Mouse (Mus musculus) left cerebral cortex, postnatal 4 days (tissue): ENCODE results near the gene Rspry1. TPM values are rescaled to one million over a fixed set of nuclear protein-coding genes. Genes with fewer than 3 reads are reported as not detected.
A peak's percentile ranks its signal among the peaks of the same experiment; 100 is the strongest.

Experiments used
- DNase-seq: peaks from one replicate; pipeline ENCODE4 v3.0.0-alpha.2; 2022
- intact Hi-C: fragments of 180-260 bp; cut with DNase I; formaldehyde crosslinking; loops from one replicate; pipeline ENCODE4 v1.15.1; 2025
- total RNA-seq, 2 experiments: library from RNA; stranded (reverse); gene quantifications; 2 replicates each; pipeline ENCODE4 v1.2.3; 2021

Rspry1 gene
- total RNA-seq, 2 experiments from 2014 or later, result 42.9 to 47.7 TPM

- intact Hi-C loops, result no loop called here
Observed at GRCm38 (mm10) chr8:94601034-94601606, 617 bp upstream of the Rspry1 start.

DNA sequence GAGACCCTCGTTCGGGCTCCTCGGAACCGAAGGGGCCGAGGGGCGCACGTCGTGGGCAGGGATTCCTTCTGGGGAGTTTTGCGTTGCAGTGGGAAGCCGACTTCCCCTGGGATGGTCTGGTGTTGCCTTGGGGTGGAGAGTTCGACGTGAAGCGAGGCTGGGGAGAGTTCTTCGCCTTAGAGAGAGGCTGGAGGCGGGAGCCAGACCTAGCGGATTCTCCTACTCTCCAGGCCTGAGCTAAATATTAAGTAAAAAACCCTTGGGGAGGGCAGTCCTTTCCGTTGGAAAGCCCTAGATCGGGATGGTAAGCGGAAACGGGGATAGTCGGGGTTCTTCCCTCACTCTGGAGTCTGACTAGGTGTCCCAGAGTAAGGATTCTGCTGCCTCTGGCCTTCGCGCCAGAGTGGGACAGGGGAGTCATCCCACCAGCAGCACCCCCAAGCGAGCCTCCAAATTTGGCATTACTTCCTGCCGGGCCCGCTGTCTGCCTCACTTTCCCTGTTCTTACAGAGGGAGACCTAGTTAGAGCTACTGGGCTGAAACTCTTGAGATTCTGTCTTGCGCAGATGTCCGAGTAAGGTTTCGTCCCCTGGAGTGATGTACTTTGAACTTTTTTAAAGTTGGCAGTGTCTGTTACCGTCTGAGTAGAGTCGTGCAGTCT is 864 bp downstream of the Rspry1 start:
- intact Hi-C loops, result no loop called here
- DNase-seq, result peak; percentile 24

More at GRCm38 (mm10) chr8:94601034-94601606, 617 bp upstream of the Rspry1 start:
- DNase-seq, result peak; percentile 18

DNA sequence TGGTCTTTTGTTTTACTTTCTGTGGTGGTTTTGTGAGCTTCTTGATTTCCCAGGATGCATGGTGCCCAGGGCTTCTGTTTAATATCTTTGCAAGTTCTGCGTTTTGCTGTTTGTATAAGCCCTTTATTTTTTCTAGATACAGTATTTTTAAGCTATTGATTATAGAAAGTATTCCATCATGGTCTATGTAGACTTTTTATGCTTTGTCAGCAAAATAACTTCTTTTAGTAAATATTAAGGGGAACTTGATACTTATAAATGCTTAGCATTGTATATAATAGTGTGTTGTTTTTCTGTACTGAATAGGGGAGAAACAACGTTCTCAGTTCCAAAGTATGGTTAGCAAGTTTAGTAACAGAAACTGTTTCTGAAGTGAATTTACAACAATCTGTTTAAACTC is 2.3 kb downstream of the Rspry1 start:
- intact Hi-C loops, result no loop called here
- DNase-seq, result no peak

- DNase-seq, result no peak
- intact Hi-C loops, result no loop called here
Observed at GRCm38 (mm10) chr8:94607064-94607463, 5.3 kb downstream of the Rspry1 start.

DNA sequence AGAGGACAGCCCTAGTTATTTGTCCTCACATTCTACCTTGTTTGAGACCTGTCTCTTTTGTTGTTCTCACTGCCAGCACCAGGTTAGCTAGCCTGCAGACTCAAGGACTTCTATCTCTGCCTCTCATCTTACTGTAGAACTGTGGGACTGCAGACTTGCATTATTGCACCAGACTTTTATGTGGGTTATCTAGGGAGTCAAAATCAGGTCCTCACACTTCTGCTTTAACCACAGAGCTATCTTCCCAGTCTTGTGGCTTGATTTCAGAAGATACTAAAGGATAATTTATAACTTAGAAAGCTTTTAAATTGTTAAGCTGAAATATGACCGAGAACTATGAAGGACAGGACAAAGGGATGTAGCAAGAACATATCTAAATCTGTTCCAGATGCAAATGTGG is 23.1 kb downstream of the Rspry1 start:
- DNase-seq, result no peak
- intact Hi-C loops, result no loop called here

DNA sequence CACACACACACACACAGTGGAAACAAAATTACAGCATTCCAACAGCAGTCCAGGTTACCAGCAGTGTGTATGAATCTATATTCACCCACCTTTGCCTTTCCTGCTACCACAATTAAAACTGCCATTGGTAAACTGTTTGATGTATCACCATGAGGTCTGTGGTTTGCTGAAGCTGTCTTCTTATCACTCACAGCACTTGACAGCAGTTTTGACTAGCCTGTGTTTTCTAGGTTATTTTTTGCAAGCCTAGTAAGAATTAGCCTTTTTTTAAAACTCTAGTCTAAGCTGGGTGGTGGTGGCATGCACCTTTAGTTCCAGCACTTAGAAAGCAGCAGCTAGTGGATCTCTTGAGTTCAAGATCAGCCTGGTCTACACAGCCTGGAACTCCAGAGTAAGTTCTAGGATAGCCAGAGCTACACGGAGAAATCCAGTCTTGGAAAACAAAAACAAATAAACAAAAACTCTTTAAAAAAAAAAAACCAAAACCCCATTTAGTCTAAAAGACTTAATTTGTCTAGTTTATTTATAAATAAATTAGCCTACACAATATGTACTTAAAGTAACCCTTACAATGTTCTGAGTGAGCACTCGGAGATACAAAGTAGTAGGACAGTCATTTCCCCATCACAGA is 31.9 kb downstream of the Rspry1 start:
- DNase-seq, result no peak
- intact Hi-C loops, result no loop called here

DNA sequence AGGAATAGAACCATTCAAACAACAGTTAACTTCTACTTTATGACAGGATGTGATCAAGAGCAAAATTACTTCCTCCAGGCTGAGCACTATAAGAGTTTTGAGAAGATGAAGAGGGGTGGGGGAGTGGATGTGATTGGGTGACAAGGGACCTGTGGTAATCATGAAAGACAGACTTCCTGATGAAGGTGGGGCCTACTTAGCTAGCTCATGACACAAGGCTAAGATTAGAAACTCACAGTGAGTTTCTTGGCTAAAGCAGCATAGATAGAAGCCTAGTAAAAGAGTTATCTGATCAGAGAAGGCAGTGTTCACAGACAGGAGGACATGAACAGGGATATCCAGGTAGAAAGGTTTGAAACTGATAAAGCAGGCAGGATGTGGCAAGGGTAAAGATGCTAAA is 32.5 kb downstream of the Rspry1 start:
- intact Hi-C loops, result no loop called here
- no peak for DNase-seq

- DNase-seq, result no peak
- intact Hi-C loops, result no loop called here
Observed at GRCm38 (mm10) chr8:94641183-94641582, 39.4 kb downstream of the Rspry1 start.

- DNase-seq, result no peak
- intact Hi-C loops, result no loop called here
Observed at GRCm38 (mm10) chr8:94641938-94642337, 40.2 kb downstream of the Rspry1 start.

- intact Hi-C loops, result no loop called here
- no peak for DNase-seq
Observed at GRCm38 (mm10) chr8:94645202-94645601, 43.5 kb downstream of the Rspry1 start.

DNA sequence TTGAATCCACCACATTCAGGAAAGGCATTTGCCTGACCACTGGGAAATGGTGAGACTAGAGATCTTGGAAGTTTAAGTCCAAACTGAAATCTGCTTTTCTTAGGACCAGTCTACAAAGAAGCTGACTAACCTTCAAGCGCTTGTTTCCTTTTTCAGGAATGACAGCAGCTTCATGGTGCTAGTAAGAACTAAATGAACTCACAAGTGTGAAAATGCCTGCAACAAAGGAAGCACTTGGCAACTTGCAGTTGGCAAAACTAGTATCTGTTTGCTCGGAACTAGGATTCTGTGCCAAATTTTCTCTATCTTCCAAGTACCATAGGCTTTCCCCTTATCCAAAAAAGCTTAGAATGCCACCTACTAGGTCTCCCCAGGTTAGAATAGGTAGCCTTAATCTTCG is 44.4 kb downstream of the Rspry1 start:
- no peak for DNase-seq
- intact Hi-C loops, result no loop called here

DNA sequence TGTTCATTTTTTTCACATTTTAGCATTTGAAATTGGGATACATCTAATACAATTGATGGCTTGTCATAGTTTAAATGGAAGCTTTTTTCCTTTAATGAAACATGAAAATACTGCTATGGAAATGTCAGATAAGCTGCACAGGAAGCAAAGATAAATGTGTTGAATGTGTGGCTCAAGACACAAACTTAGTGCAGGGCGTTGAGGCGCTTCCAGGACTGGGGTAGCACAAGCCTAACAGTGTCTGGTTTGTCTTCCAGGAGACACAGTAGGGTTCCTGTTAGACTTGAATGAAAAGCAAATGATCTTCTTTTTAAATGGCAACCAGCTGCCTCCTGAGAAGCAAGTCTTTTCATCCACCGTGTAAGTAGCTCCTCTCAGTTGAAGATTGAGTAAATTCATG is 47.8 kb downstream of the Rspry1 start:
- intact Hi-C loops, result no loop called here
- no peak for DNase-seq

GRCm38 (mm10) chr8:94652951-94653350 is 51.2 kb downstream of the Rspry1 start:
- DNase-seq, result no peak
- intact Hi-C loops, result no loop called here

DNA sequence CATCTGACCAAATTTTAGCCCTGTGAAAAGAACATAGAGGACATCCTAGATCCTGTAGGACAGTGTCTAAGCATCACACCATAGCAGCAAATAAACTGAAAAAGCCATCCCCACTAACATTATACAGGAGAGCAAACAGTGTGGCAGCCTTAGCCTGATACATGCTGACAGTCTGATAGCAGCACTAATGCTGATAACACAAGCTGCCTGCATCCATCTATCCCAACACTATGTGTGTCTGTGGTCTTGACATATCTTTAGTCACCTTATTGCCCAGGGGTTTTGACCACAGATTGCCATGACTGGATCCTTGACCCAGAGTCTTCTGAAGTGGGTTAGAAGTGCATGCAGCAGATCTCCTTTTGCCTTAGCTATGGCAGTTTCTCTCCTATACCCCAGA is 53.3 kb downstream of the Rspry1 start:
- DNase-seq, result no peak
- intact Hi-C loops, result no loop called here

GRCm38 (mm10) chr8:94658031-94658430 is 56.3 kb downstream of the Rspry1 start:
- intact Hi-C loops, result no loop called here
- no peak for DNase-seq

GRCm38 (mm10) chr8:94660418-94660817 is 58.7 kb downstream of the Rspry1 start:
- no peak for DNase-seq
- intact Hi-C loops, result no loop called here

GRCm38 (mm10) chr8:94664722-94665121 is 63.0 kb downstream of the Rspry1 start:
- DNase-seq, result no peak
- intact Hi-C loops, result no loop called here

DNA sequence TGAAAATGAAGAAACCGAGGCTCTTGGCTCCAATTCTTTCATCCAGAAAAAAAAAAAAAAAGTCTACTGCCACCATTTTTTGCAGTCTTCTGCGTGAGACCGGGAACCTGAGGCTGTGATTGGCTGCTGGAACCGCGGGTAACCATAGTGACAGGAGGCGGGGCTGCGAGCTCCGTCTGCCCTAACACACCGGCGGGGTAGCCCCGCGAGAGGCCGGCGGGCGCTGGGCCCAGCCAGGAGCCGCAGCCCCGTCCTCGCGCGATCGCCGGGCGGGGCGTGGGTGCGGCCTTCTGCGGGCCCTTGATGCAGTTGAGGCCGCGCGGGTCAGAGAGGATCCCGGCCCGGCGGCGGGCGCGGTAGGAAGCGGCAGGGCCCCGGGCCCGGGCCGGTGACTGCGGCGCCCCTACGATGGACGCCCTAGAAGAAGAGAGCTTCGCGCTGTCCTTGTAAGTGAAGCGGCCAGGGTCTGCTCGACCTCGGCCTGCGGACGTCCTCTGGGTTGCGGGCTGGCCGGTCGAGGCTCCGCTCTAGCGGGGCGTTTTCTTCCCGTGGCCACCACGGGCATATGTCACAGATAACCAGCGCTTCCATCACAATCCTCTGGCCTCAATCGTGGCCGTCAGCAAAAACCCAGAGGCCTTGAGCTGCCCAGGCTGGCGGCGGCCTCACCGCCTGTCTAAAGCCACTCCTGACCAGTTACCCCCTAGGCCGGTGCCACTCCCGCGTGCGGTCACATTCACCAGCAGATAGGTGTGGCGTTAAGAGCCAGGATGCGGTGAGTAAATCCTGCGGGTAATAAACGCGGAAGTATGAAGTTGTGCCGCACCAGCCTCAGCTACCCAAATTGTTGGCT is 64.9 kb downstream of the Rspry1 start, which contains the start of gene Arl2bp:
Arl2bp (plus strand) TSS at position 145 of the 853 bp plus-strand sequence.
- peak; percentile 96 for DNase-seq
- intact Hi-C loops, result no loop called here

DNA sequence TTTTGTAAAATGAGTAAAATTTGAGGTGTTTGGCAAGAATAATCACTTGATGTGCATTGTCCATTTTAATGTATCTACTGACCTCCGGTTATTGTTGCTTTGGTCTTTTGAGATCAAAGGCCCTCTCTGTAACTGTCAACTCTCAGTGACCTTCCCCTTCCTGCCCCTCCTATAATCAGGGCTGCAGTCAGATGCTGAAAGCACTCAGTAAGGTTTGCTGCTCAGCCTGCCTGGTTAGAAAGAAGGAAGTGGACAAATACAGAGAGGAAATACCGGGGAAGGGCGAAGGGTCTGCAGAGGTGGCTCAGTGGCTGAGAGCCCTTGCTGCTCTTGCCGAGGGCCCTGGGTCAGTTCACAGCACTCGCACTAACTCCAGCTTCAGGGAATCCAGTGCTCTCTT is 72.6 kb downstream of the Rspry1 start:
- intact Hi-C loops, result no loop called here
- DNase-seq, result no peak

- no peak for DNase-seq
- intact Hi-C loops, result no loop called here
Observed at GRCm38 (mm10) chr8:94675923-94676322, 74.2 kb downstream of the Rspry1 start.

DNA sequence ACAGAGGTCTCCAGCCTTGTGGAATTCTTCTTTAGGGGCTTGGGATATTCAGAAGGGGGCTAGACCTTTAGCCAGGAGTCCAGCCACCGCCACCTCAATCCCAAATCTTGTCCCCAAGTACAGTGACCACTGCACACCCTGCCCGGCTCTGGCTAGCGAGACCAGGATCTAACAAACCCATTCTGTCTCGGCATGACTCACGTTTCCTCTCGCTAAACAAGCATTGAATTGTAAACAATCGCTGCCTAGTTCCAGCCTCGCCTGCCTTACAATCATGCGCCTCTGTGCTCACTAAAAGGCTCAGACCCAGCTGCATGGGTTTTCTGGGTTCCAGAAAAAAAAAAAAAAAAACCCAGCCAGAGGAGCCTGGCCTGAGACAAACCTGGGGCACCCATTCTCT is 76.8 kb downstream of the Rspry1 start:
- no peak for DNase-seq
- intact Hi-C loops, result no loop called here
